Mouse (Mus musculus) MEL (cell line): ENCODE measurements around the gene Sec1. TPM values are rescaled to one million over a fixed set of nuclear protein-coding genes. Genes with fewer than 3 reads are reported as not detected.
A peak's percentile ranks its signal among the peaks of the same experiment; 100 is the strongest.

Source experiments
- DNase-seq: peaks from one replicate; pipeline ENCODE4 v3.0.0; 2011; ENCODE audit warnings: low read depth, low spot score
- H3K27ac ChIP-seq: 2 replicates; pipeline ENCODE4 v1.5.1; 2012; ENCODE audit warnings: low read depth, mild to moderate bottlenecking, control low read depth, low read length, moderate library complexity; ENCODE audit not compliant: control insufficient read depth
- H3K27me3 ChIP-seq, 2 experiments: fragments of 150-350 bp in 1 of 2; sonication (generic) in 1 of 2; 2 replicates each; pipeline ENCODE4 v1.6.1; 2012; ENCODE audit warnings: low read length in 2 of 2, mild to moderate bottlenecking in 2 of 2, improper control_type of control experiment in 1 of 2, moderate library complexity in 1 of 2; ENCODE audit not compliant: insufficient read depth in 2 of 2, control insufficient read depth in 1 of 2
- H3K36me3 ChIP-seq, 2 experiments: 2 replicates each; pipeline ENCODE4 v1.6.1; 2012 to 2014; ENCODE audit warnings: low read length in 2 of 2, improper control_type of control experiment in 1 of 2, inconsistent platforms in 1 of 2, mild to moderate bottlenecking in 1 of 2; ENCODE audit not compliant: insufficient read depth in 2 of 2, control insufficient read depth in 1 of 2
- H3K4me1 ChIP-seq, 2 experiments: fragments of 150-350 bp in 1 of 2; sonication (generic) in 1 of 2; 2 replicates each; pipeline ENCODE4 v1.6.1; 2012; ENCODE audit warnings: low read length in 2 of 2, improper control_type of control experiment in 1 of 2, mild to moderate bottlenecking in 1 of 2; ENCODE audit not compliant: insufficient read depth in 2 of 2, control insufficient read depth in 1 of 2
- H3K4me3 ChIP-seq, 2 experiments: fragments of 150-350 bp in 1 of 2; sonication (generic) in 1 of 2; 2 replicates each; pipeline ENCODE4 v1.5.1; 2012; ENCODE audit warnings: low read depth in 2 of 2, low read length in 2 of 2, mild to moderate bottlenecking in 2 of 2, moderate library complexity in 2 of 2, control low read depth in 1 of 2, improper control_type of control experiment in 1 of 2; ENCODE audit not compliant: control insufficient read depth in 1 of 2, insufficient read depth in 1 of 2
- H3K79me2 ChIP-seq: 2 replicates; pipeline ENCODE4 v1.6.1; 2012; ENCODE audit warnings: mild to moderate bottlenecking, low read length, moderate library complexity; ENCODE audit not compliant: control insufficient read depth, poor library complexity, insufficient read depth
- H3K9ac ChIP-seq: 2 replicates; pipeline ENCODE4 v1.6.1; 2012; ENCODE audit warnings: low read depth, mild to moderate bottlenecking, control low read depth, low read length, moderate library complexity; ENCODE audit not compliant: control insufficient read depth, poor library complexity, severe bottlenecking
- H3K9me3 ChIP-seq: fragments of 150-350 bp; sonication (generic); replicated peaks from 2 replicates; pipeline ENCODE4 v1.6.1; 2012; ENCODE audit warnings: mild to moderate bottlenecking, low read length, improper control_type of control experiment, moderate library complexity; ENCODE audit not compliant: insufficient read depth
- BHLHE40 ChIP-seq: IDR thresholded peaks from 2 replicates; pipeline ENCODE4 v1.6.1; 2012; ENCODE audit warnings: low read depth, mild to moderate bottlenecking, inconsistent platforms, low read length, improper control_type of control experiment, borderline replicate concordance
- CHD1 ChIP-seq: IDR thresholded peaks from 2 replicates; pipeline ENCODE4 v1.6.1; 2012; ENCODE audit warnings: low read depth, mild to moderate bottlenecking, inconsistent platforms, low read length, improper control_type of control experiment
- CHD2 ChIP-seq: IDR thresholded peaks from 2 replicates; pipeline ENCODE4 v1.6.1; 2011; ENCODE audit warnings: low read length, improper control_type of control experiment
- E2F4 ChIP-seq: IDR thresholded peaks from 2 replicates; pipeline ENCODE4 v1.6.1; 2011; ENCODE audit warnings: low read depth, low read length, improper control_type of control experiment, borderline replicate concordance
- ELF1 ChIP-seq: IDR thresholded peaks from 2 replicates; pipeline ENCODE4 v1.6.1; 2014; ENCODE audit warnings: low read depth, mild to moderate bottlenecking, inconsistent platforms, low read length, improper control_type of control experiment, moderate library complexity
- ETS1 ChIP-seq: IDR thresholded peaks from 2 replicates; pipeline ENCODE4 v1.6.1; 2012; ENCODE audit warnings: low read depth, mild to moderate bottlenecking, inconsistent platforms, low read length, improper control_type of control experiment, moderate library complexity
- HCFC1 ChIP-seq: IDR thresholded peaks from 2 replicates; pipeline ENCODE4 v1.6.1; 2012; ENCODE audit warnings: low read depth, mild to moderate bottlenecking, inconsistent platforms, low read length, improper control_type of control experiment, moderate library complexity
- KAT2A ChIP-seq: conservative IDR thresholded peaks from 2 replicates; pipeline ENCODE4 v1.6.1; 2012; ENCODE audit warnings: low read depth, low read length, improper control_type of control experiment, inconsistent platforms
- MAFK ChIP-seq: IDR thresholded peaks from 2 replicates; pipeline ENCODE4 v1.6.1; 2011; ENCODE audit warnings: low read depth, mild to moderate bottlenecking, low read length, improper control_type of control experiment, borderline replicate concordance
- MAX ChIP-seq: IDR thresholded peaks from 2 replicates; pipeline ENCODE4 v1.6.1; 2011; ENCODE audit warnings: low read length, improper control_type of control experiment
- MAZ ChIP-seq: IDR thresholded peaks from 2 replicates; pipeline ENCODE4 v1.6.1; 2012; ENCODE audit warnings: low read depth, mild to moderate bottlenecking, inconsistent platforms, low read length, improper control_type of control experiment
- MXI1 ChIP-seq: IDR thresholded peaks from 2 replicates; pipeline ENCODE4 v1.6.1; 2011; ENCODE audit warnings: mild to moderate bottlenecking, low read depth, low read length, improper control_type of control experiment
- MYB ChIP-seq: IDR thresholded peaks from 2 replicates; pipeline ENCODE4 v1.6.1; 2011; ENCODE audit warnings: mild to moderate bottlenecking, low read depth, low read length, improper control_type of control experiment
- MYC ChIP-seq: IDR thresholded peaks from 2 replicates; pipeline ENCODE4 v1.6.1; 2011; ENCODE audit warnings: low read depth, mild to moderate bottlenecking, low read length, improper control_type of control experiment, moderate library complexity
- NELFE ChIP-seq: IDR thresholded peaks from 2 replicates; pipeline ENCODE4 v1.6.1; 2011; ENCODE audit warnings: low read depth, low read length, improper control_type of control experiment
- NRF1 ChIP-seq: IDR thresholded peaks from 2 replicates; pipeline ENCODE4 v1.6.1; 2014; ENCODE audit warnings: low read depth, mild to moderate bottlenecking, inconsistent platforms, low read length, improper control_type of control experiment, moderate library complexity; ENCODE audit not compliant: poor library complexity, insufficient read depth, severe bottlenecking
- POLR2AphosphoS2 ChIP-seq: IDR thresholded peaks from 2 replicates; pipeline ENCODE4 v1.6.1; 2011; ENCODE audit warnings: low read length, improper control_type of control experiment
- SIN3A ChIP-seq: IDR thresholded peaks from 2 replicates; pipeline ENCODE4 v1.6.1; 2012; ENCODE audit warnings: low read length, improper control_type of control experiment, inconsistent platforms
- TCF12 ChIP-seq: IDR thresholded peaks from 2 replicates; pipeline ENCODE4 v1.6.1; 2014; ENCODE audit warnings: low read depth, mild to moderate bottlenecking, inconsistent platforms, low read length, improper control_type of control experiment, moderate library complexity
- UBTF ChIP-seq: IDR thresholded peaks from 2 replicates; pipeline ENCODE4 v1.6.1; 2012; ENCODE audit warnings: low read depth, mild to moderate bottlenecking, inconsistent platforms, low read length, improper control_type of control experiment, moderate library complexity, borderline replicate concordance; ENCODE audit not compliant: insufficient read depth
- USF1 ChIP-seq: IDR thresholded peaks from 2 replicates; pipeline ENCODE4 v1.6.1; 2014; ENCODE audit warnings: low read depth, mild to moderate bottlenecking, inconsistent platforms, low read length, improper control_type of control experiment, moderate library complexity
- USF2 ChIP-seq, 2 experiments: IDR thresholded peaks; 2 replicates each; pipeline ENCODE4 v1.6.1; 2011 to 2012; ENCODE audit warnings: improper control_type of control experiment in 2 of 2, low read length in 2 of 2, borderline replicate concordance in 1 of 2, inconsistent platforms in 1 of 2, low read depth in 1 of 2, mild to moderate bottlenecking in 1 of 2; ENCODE audit not compliant: insufficient read depth in 1 of 2
- ZC3H11A ChIP-seq: IDR thresholded peaks from 2 replicates; pipeline ENCODE4 v1.6.1; 2012; ENCODE audit warnings: low read depth, mild to moderate bottlenecking, inconsistent platforms, low read length, improper control_type of control experiment
- ZKSCAN1 ChIP-seq: IDR thresholded peaks from 2 replicates; pipeline ENCODE4 v1.6.1; 2012; ENCODE audit warnings: low read depth, mild to moderate bottlenecking, inconsistent platforms, low read length, improper control_type of control experiment, moderate library complexity
- ZMIZ1 ChIP-seq: IDR thresholded peaks from 2 replicates; pipeline ENCODE4 v1.6.1; 2012; ENCODE audit warnings: low read depth, mild to moderate bottlenecking, inconsistent platforms, low read length, improper control_type of control experiment, moderate library complexity
- ZNF384 ChIP-seq: IDR thresholded peaks from 2 replicates; pipeline ENCODE4 v1.6.1; 2012; ENCODE audit warnings: low read depth, mild to moderate bottlenecking, inconsistent platforms, low read length, improper control_type of control experiment
- polyA plus RNA-seq, 2 experiments: library from polyadenylated mRNA; stranded (reverse) in 1 of 2; unstranded in 1 of 2; fragments of >175 nt in 1 of 2; fragments of >200 nt in 1 of 2; gene quantifications; 2 replicates each; pipeline versions ENCODE4 v1.2.1 to v1.2.4; 2012; ENCODE audit warnings: low replicate concordance in 2 of 2, low read depth in 1 of 2; ENCODE audit not compliant: insufficient read length in 2 of 2, insufficient read depth in 1 of 2, missing spikeins in 1 of 2
- total RNA-seq: library from RNA; depleted of rRNA; stranded (reverse); fragments of 300-350 nt; gene quantifications from 2 replicates; pipeline ENCODE4 v1.2.3, GENCODE M21; 2012

The Sec1 gene
- total and polyA plus RNA-seq, 3 experiments, result not detected

GRCm38 (mm10) chr7:45705873-45706281 is 11.7 kb upstream of the Sec1 start (continued):
- TF ChIP-seq TCF12, result no peak
- no peak for TF ChIP-seq POLR2AphosphoS2
- no peak for TF ChIP-seq MYB
- no peak for TF ChIP-seq ELF1
- no peak for TF ChIP-seq UBTF
- TF ChIP-seq, all 39 proteins: peak for 7

- Histone ChIP-seq H3K4me1 (peaks cover 0 to 14% of the 10 kb centered on the region in 2 experiments; a peak in 1 of 4 replicates), H3K27ac (peak overlapping the region; percentile 73), H3K9me3 (no peaks in the 10 kb centered on the region), H3K9ac (peak overlapping the region; percentile 98), H3K4me3 (peak overlapping the region; percentile 82 to 85), H3K36me3 (peaks cover 0 to 5% of the 10 kb centered on the region in 2 experiments; a peak in 2 of 4 replicates), H3K79me2 (peaks cover 7% of the 10 kb centered on the region), H3K27me3 (no peaks in the 10 kb centered on the region)
- no peak for DNase-seq
- TF ChIP-seq MYC, result no peak
- peak; percentile 25; the same call in 1 of the 2 replicates for TF ChIP-seq MAZ
- TF ChIP-seq NELFE, result 0 out of 2 replicates have a peak, but pooled peaks have one; percentile 23
Observed at GRCm38 (mm10) chr7:45705443-45705864, 11.3 kb upstream of the Sec1 start.

GRCm38 (mm10) chr7:45704730-45705442 is 10.7 kb upstream of the Sec1 start, which contains the start of gene Dbp:
TSS of gene Dbp (plus strand) at chr7:45705088.
- Histone ChIP-seq H3K79me2 (peaks cover 7% of the 10 kb centered on the region), H3K27me3 (peaks cover 0 to under 1% of the 10 kb centered on the region in 2 experiments; a peak in 1 of 4 replicates), H3K4me3 (peak within 1 kb of the TSS; percentile 82 to 85), H3K9ac (peak within 1 kb of the TSS; percentile 98), H3K9me3 (no peaks in the 10 kb centered on the region), H3K4me1 (peaks cover 0 to 18% of the 10 kb centered on the region in 2 experiments; a peak in 2 of 4 replicates), H3K27ac (peak within 1 kb of the TSS; percentile 82), H3K36me3 (peaks cover 0 to 5% of the 10 kb centered on the region in 2 experiments; a peak in 2 of 4 replicates)
- peak; percentile 99 for DNase-seq
- TF ChIP-seq SIN3A, result peak; percentile 97
- TF ChIP-seq E2F4, result peak; percentile 77; the same call in 1 of the 2 replicates
- TF ChIP-seq HCFC1, result peak; percentile 81
- 0 out of 2 replicates have a peak, but pooled peaks have one; percentile 18 for TF ChIP-seq TCF12
- TF ChIP-seq USF2 (IDR thresholded peaks at IDR 0.05; ENCODE audit: borderline replicate concordance in 1 of 2, insufficient read depth in 1 of 2, low read depth in 1 of 2, low read length in 2 of 2), result no peak; a peak in 1 of 4 replicates
- TF ChIP-seq KAT2A, result peak; percentile 57
- TF ChIP-seq NRF1, result peak; percentile 42; the same call in 1 of the 2 replicates
- peak; percentile 87 for TF ChIP-seq USF1
- peak; percentile 98 for TF ChIP-seq MAZ
- peak; percentile 57 for TF ChIP-seq ETS1
- peak; percentile 94 for TF ChIP-seq MXI1
- 0 out of 2 replicates have a peak, but pooled peaks have one; percentile 21 for TF ChIP-seq ZMIZ1
- peak; percentile 94 for TF ChIP-seq ZNF384
- no peak for TF ChIP-seq ZC3H11A
- no peak for TF ChIP-seq ZKSCAN1
- TF ChIP-seq NELFE, result peak; percentile 21; the same call in 1 of the 2 replicates
- TF ChIP-seq MAX, result peak; percentile 98
- no peak for TF ChIP-seq CHD1
- TF ChIP-seq MYC, result peak; percentile 98
- TF ChIP-seq MAFK, result no peak
- peak; percentile 73 for TF ChIP-seq CHD2
- TF ChIP-seq BHLHE40, result peak; percentile 83
